Mouse (Mus musculus) limb, embryonic 14.5 days (tissue): ENCODE data around the gene Taf1c. TPM values are rescaled to one million over a fixed set of nuclear protein-coding genes. Genes with fewer than 3 reads are reported as not detected.

Experiments used
- ATAC-seq: fragments of 200-750 bp; cut with Nextera tagmentation; 2 replicates; pipeline ENCODE4 v1.8.0; 2017; ENCODE audit warnings: low read depth, moderate number of reproducible peaks, moderate TSS enrichment; ENCODE audit not compliant: low FRiP score
- DNase-seq: peaks from one replicate; pipeline ENCODE4 v3.0.0-alpha.2; 2015; ENCODE audit warnings: low spot score
- H3K27ac ChIP-seq: fragments of 300-500 bp; sonication (generic); replicated peaks from 2 replicates; pipeline ENCODE4 v1.5.1; 2014; ENCODE audit warnings: low read depth, mild to moderate bottlenecking, low read length, moderate library complexity, mixed read lengths
- H3K27me3 ChIP-seq: fragments of 300-500 bp; sonication (generic); 2 replicates; pipeline ENCODE4 v1.6.1; 2014; ENCODE audit warnings: low read length, mixed read lengths; ENCODE audit not compliant: control insufficient read depth, insufficient read depth
- H3K36me3 ChIP-seq: fragments of 300-500 bp; sonication (generic); 2 replicates; pipeline ENCODE4 v1.6.1; 2014; ENCODE audit warnings: mild to moderate bottlenecking, low read length, moderate library complexity, mixed read lengths; ENCODE audit not compliant: control insufficient read depth, insufficient read depth
- H3K4me1 ChIP-seq: fragments of 300-500 bp; sonication (generic); 2 replicates; pipeline ENCODE4 v1.6.1; 2014; ENCODE audit warnings: antibody characterized with exemption, low read length, mixed read lengths; ENCODE audit not compliant: control insufficient read depth, insufficient read depth
- H3K4me2 ChIP-seq: fragments of 300-500 bp; sonication (generic); replicated peaks from 2 replicates; pipeline ENCODE4 v1.6.1; 2014; ENCODE audit warnings: low read depth, mild to moderate bottlenecking, low read length, moderate library complexity; ENCODE audit not compliant: severe bottlenecking
- H3K4me3 ChIP-seq: fragments of 300-500 bp; sonication (generic); replicated peaks from 2 replicates; pipeline ENCODE4 v1.5.1; 2014; ENCODE audit warnings: low read length
- H3K9ac ChIP-seq: fragments of 300-500 bp; sonication (generic); 2 replicates; pipeline ENCODE4 v1.6.1; 2014; ENCODE audit warnings: mild to moderate bottlenecking, low read depth, low read length, moderate library complexity; ENCODE audit not compliant: severe bottlenecking
- H3K9me3 ChIP-seq: fragments of 300-500 bp; sonication (generic); 2 replicates; pipeline ENCODE4 v1.6.1; 2016; ENCODE audit warnings: low read length; ENCODE audit not compliant: control insufficient read depth
- POLR2A ChIP-seq: fragments of 200-500 bp; IDR thresholded peaks from 2 replicates; pipeline ENCODE4 v1.8.0; 2012; ENCODE audit warnings: inconsistent platforms, mild to moderate bottlenecking, moderate library complexity, borderline replicate concordance; ENCODE audit not compliant: insufficient read depth, insufficient read length; ENCODE audit errors: extremely low read depth
- WGBS: fragments of 180-500 bp; shearing (Covaris S2); extraction: QIAGEN DNeasy Blood & Tissue Kit; methylation state at CpG from one replicate; pipeline ENCODE4 v1.1.7; 2014; 5-methylcytosine and 5-hydroxymethylcytosine counted together
- polyA plus RNA-seq, 2 experiments: library from polyadenylated mRNA; depleted of rRNA in 1 of 2; stranded (reverse) in 1 of 2; unstranded in 1 of 2; fragments of >200 nt; fragmentation: Nextera tagmentation in 1 of 2; extraction: Ambion mirVana in 1 of 2; gene quantifications; 2 replicates each; pipeline versions ENCODE4 v1.2.1 to v1.2.3; 2012 to 2014

The Taf1c gene
- polyA plus RNA-seq, 2 experiments = 11.3 to 18.4 TPM

- TF ChIP-seq POLR2A = no peak
- ATAC-seq = no peak
- WGBS = 88% methylated on average over 9 of the region's 9 CpGs
- no peaks in the 10 kb centered on the region for H3K27me3 ChIP-seq
- H3K4me1 ChIP-seq = no peaks in the 10 kb centered on the region
- DNase-seq = no peak
- no peak overlapping the region for H3K4me2 ChIP-seq
- H3K9ac ChIP-seq = no peak overlapping the region
- peaks cover 23% of the 10 kb centered on the region for H3K36me3 ChIP-seq
- H3K27ac ChIP-seq = no peak overlapping the region
- no peak overlapping the region for H3K4me3 ChIP-seq
- H3K9me3 ChIP-seq = no peaks in the 10 kb centered on the region
Observed at GRCm38 (mm10) chr8:119568251-119568650, 36.8 kb downstream of the Taf1c start.

GRCm38 (mm10) chr8:119566367-119566766 is 38.7 kb downstream of the Taf1c start:
- peaks cover 39% of the 10 kb centered on the region for H3K36me3 ChIP-seq
- WGBS = 78% methylated on average over 11 of the region's 11 CpGs
- no peak for TF ChIP-seq POLR2A

GRCm38 (mm10) chr8:119563849-119564251 is 41.2 kb downstream of the Taf1c start:
- no peak overlapping the region for H3K9ac ChIP-seq
- no peak overlapping the region for H3K27ac ChIP-seq
- H3K4me3 ChIP-seq = no peak overlapping the region
- H3K36me3 ChIP-seq = peaks cover 39% of the 10 kb centered on the region
- WGBS = 88% methylated on average over 14 of the region's 14 CpGs
- no peak overlapping the region for H3K4me2 ChIP-seq
- ATAC-seq = no peak
- no peak for DNase-seq
- peaks cover 9% of the 10 kb centered on the region for H3K4me1 ChIP-seq
- no peak for TF ChIP-seq POLR2A
- no peaks in the 10 kb centered on the region for H3K27me3 ChIP-seq
- no peaks in the 10 kb centered on the region for H3K9me3 ChIP-seq

More at GRCm38 (mm10) chr8:119566367-119566766, 38.7 kb downstream of the Taf1c start:
- H3K27ac ChIP-seq = no peak overlapping the region
- H3K9ac ChIP-seq = no peak overlapping the region
- no peaks in the 10 kb centered on the region for H3K9me3 ChIP-seq
- no peak for ATAC-seq
- H3K4me1 ChIP-seq = no peaks in the 10 kb centered on the region
- H3K4me3 ChIP-seq = no peak overlapping the region
- no peaks in the 10 kb centered on the region for H3K27me3 ChIP-seq
- DNase-seq = no peak
- H3K4me2 ChIP-seq = no peak overlapping the region

GRCm38 (mm10) chr8:119559402-119559720 is 45.7 kb downstream of the Taf1c start:
- no peak overlapping the region for H3K4me3 ChIP-seq
- TF ChIP-seq POLR2A = no peak
- 85% methylated on average over 6 of the region's 6 CpGs for WGBS
- no peaks in the 10 kb centered on the region for H3K27me3 ChIP-seq
- peaks cover 19% of the 10 kb centered on the region for H3K4me1 ChIP-seq
- H3K9me3 ChIP-seq = no peaks in the 10 kb centered on the region
- ATAC-seq (no peak), DNase-seq (no peak)
- peak overlapping the region; percentile 88 for H3K9ac ChIP-seq
- H3K4me2 ChIP-seq = peak overlapping the region; percentile 51; the same call in 1 of the 2 replicates
- H3K27ac ChIP-seq = no peak overlapping the region
- peaks cover 27% of the 10 kb centered on the region for H3K36me3 ChIP-seq

GRCm38 (mm10) chr8:119558603-119559401 is 46.2 kb downstream of the Taf1c start, which contains the start of gene Mbtps1:
Mbtps1 (minus strand) TSS chr8:119558735.
- H3K4me1 ChIP-seq = peaks cover 19% of the 10 kb centered on the region
- peaks cover 21% of the 10 kb centered on the region for H3K36me3 ChIP-seq
- DNase-seq (peak; percentile 93), ATAC-seq (peak; percentile 97)
- TF ChIP-seq POLR2A = peak; percentile 98; the same call in 1 of the 2 replicates
- H3K4me3 ChIP-seq = peak within 1 kb of the TSS; percentile 78
- peak within 1 kb of the TSS; percentile 90 for H3K27ac ChIP-seq
- WGBS = 9% methylated on average over 43 of the region's 63 CpGs
- H3K9ac ChIP-seq = peak within 1 kb of the TSS; percentile 88
- H3K27me3 ChIP-seq = no peaks in the 10 kb centered on the region
- H3K4me2 ChIP-seq = peak within 1 kb of the TSS; percentile 78
- H3K9me3 ChIP-seq = no peaks in the 10 kb centered on the region
